Mouse (Mus musculus) ES-Bruce4 (cell line): ENCODE data around the gene Dennd2a. TPM values are rescaled to one million over a fixed set of nuclear protein-coding genes. Genes with fewer than 3 reads are reported as not detected.
A peak's percentile ranks its signal among the peaks of the same experiment; 100 is the strongest.

Experiments used
- H3K27ac ChIP-seq: 2 replicates; pipeline ENCODE4 v1.5.1; 2012; ENCODE audit warnings: low read length, inconsistent platforms; ENCODE audit not compliant: insufficient read depth
- H3K27me3 ChIP-seq: 2 replicates; pipeline ENCODE4 v1.6.1; 2012; ENCODE audit warnings: mild to moderate bottlenecking, low read length, inconsistent platforms; ENCODE audit not compliant: control insufficient read depth, poor library complexity, insufficient read depth, severe bottlenecking
- H3K36me3 ChIP-seq: 2 replicates; pipeline ENCODE4 v1.6.1; 2012; ENCODE audit warnings: inconsistent platforms, mild to moderate bottlenecking, low read length, moderate library complexity; ENCODE audit not compliant: control insufficient read depth, poor library complexity, insufficient read depth, severe bottlenecking
- H3K4me1 ChIP-seq: one replicate; pipeline ENCODE4 v1.8.1; 2011; ENCODE audit warnings: low read length; ENCODE audit not compliant: control insufficient read depth, insufficient read depth
- H3K4me3 ChIP-seq: 2 replicates; pipeline ENCODE4 v1.5.1; 2011; ENCODE audit warnings: low read depth, mild to moderate bottlenecking, low read length
- H3K9ac ChIP-seq: 2 replicates; pipeline ENCODE4 v1.6.1; 2012; ENCODE audit warnings: low read depth, mild to moderate bottlenecking, inconsistent platforms; ENCODE audit not compliant: poor library complexity, severe bottlenecking
- H3K9me3 ChIP-seq: replicated peaks from 2 replicates; pipeline ENCODE4 v1.6.1; 2012; ENCODE audit warnings: mild to moderate bottlenecking, low read length, inconsistent platforms; ENCODE audit not compliant: control insufficient read depth, poor library complexity, insufficient read depth, severe bottlenecking
- CTCF ChIP-seq: IDR thresholded peaks from one replicate; pipeline ENCODE4 v1.8.1; 2011; ENCODE audit warnings: low read depth, low read length
- EP300 ChIP-seq: IDR thresholded peaks from 2 replicates; pipeline ENCODE4 v1.6.1; 2011; ENCODE audit warnings: low read depth, low read length; ENCODE audit not compliant: insufficient read depth
- POLR2A ChIP-seq: IDR thresholded peaks from one replicate; pipeline ENCODE4 v1.8.1; 2011; ENCODE audit warnings: low read length; ENCODE audit not compliant: insufficient read depth
- polyA plus RNA-seq: library from polyadenylated mRNA; stranded (reverse); fragments of >200 nt; gene quantifications from 2 replicates; pipeline ENCODE4 v1.2.4, GENCODE M21; 2011; ENCODE audit warnings: low read depth; ENCODE audit not compliant: missing spikeins, insufficient read depth, insufficient read length

Gene Dennd2a
- polyA plus RNA-seq, 1 experiment = 29.8 TPM

- no peak overlapping the region for H3K27ac ChIP-seq
- H3K27me3 ChIP-seq = no peaks in the 10 kb centered on the region
- peaks cover 3% of the 10 kb centered on the region for H3K4me1 ChIP-seq
- no peak overlapping the region for H3K4me3 ChIP-seq
- H3K9me3 ChIP-seq = peaks cover 4% of the 10 kb centered on the region
- no peaks in the 10 kb centered on the region for H3K36me3 ChIP-seq
- TF ChIP-seq EP300 = no peak
- TF ChIP-seq CTCF = peak; percentile 41
- H3K9ac ChIP-seq = no peak overlapping the region
These were observed 97.6 kb downstream of the Dennd2a start for GRCm38 (mm10) chr6:39460040-39460439.

- no peaks in the 10 kb centered on the region for H3K36me3 ChIP-seq
- peak overlapping the region; percentile 44 for H3K27ac ChIP-seq
- TF ChIP-seq EP300 = peak; percentile 70; the same call in 1 of the 2 replicates
- no peak for TF ChIP-seq POLR2A
- no peak for TF ChIP-seq CTCF
- H3K4me1 ChIP-seq = peaks cover 4% of the 10 kb centered on the region
- H3K27me3 ChIP-seq = no peaks in the 10 kb centered on the region
- H3K4me3 ChIP-seq = no peak overlapping the region
- H3K9ac ChIP-seq = no peak overlapping the region
- H3K9me3 ChIP-seq = peaks cover 4% of the 10 kb centered on the region
These were observed 102.1 kb downstream of the Dennd2a start for GRCm38 (mm10) chr6:39455339-39456160.

- Histone ChIP-seq H3K9ac (peak overlapping the region; percentile 41; the same call in 1 of the 2 replicates), H3K27ac (peak overlapping the region; percentile 44), H3K4me3 (no peak overlapping the region), H3K36me3 (no peaks in the 10 kb centered on the region), H3K9me3 (no peaks in the 10 kb centered on the region), H3K4me1 (peaks cover 8% of the 10 kb centered on the region), H3K27me3 (no peaks in the 10 kb centered on the region)
- TF ChIP-seq EP300 (no peak), POLR2A (no peak), CTCF (no peak)
These were observed 103.1 kb downstream of the Dennd2a start for GRCm38 (mm10) chr6:39454616-39455015.

- no peaks in the 10 kb centered on the region for H3K27me3 ChIP-seq
- no peaks in the 10 kb centered on the region for H3K9me3 ChIP-seq
- H3K4me1 ChIP-seq = peaks cover 12% of the 10 kb centered on the region
- no peak overlapping the region for H3K9ac ChIP-seq
- no peak for TF ChIP-seq CTCF
- TF ChIP-seq POLR2A = no peak
- H3K27ac ChIP-seq = no peak overlapping the region
- H3K36me3 ChIP-seq = no peaks in the 10 kb centered on the region
- H3K4me3 ChIP-seq = no peak overlapping the region
These were observed 104.1 kb downstream of the Dennd2a start for GRCm38 (mm10) chr6:39453564-39453963.

GRCm38 (mm10) chr6:39451033-39451432, 106.6 kb downstream of the Dennd2a start:
- H3K27me3 ChIP-seq = no peaks in the 10 kb centered on the region
- H3K9me3 ChIP-seq = no peaks in the 10 kb centered on the region
- peaks cover 14% of the 10 kb centered on the region for H3K4me1 ChIP-seq
- peak overlapping the region; percentile 54; the same call in 1 of the 2 replicates for H3K27ac ChIP-seq
- H3K9ac ChIP-seq = no peak overlapping the region
- peak; percentile 8 for TF ChIP-seq CTCF
- TF ChIP-seq POLR2A = no peak
- no peak for TF ChIP-seq EP300
- H3K36me3 ChIP-seq = no peaks in the 10 kb centered on the region
- H3K4me3 ChIP-seq = no peak overlapping the region

GRCm38 (mm10) chr6:39450580-39450979, 107.1 kb downstream of the Dennd2a start:
- Histone ChIP-seq H3K27ac (peak overlapping the region; percentile 100), H3K9me3 (no peaks in the 10 kb centered on the region), H3K4me3 (no peak overlapping the region), H3K9ac (no peak overlapping the region), H3K4me1 (peaks cover 14% of the 10 kb centered on the region), H3K36me3 (no peaks in the 10 kb centered on the region), H3K27me3 (no peaks in the 10 kb centered on the region)
- no peak for TF ChIP-seq EP300
- no peak for TF ChIP-seq CTCF
- no peak for TF ChIP-seq POLR2A
